Mouse (Mus musculus) midbrain, postnatal 0 days (tissue): ENCODE data around the gene Slc51b. TPM values are rescaled to one million over a fixed set of nuclear protein-coding genes. Genes with fewer than 3 reads are reported as not detected.
A peak's percentile ranks its signal among the peaks of the same experiment; 100 is the strongest.

Experiments
- ATAC-seq: fragments of 200-750 bp; cut with Nextera tagmentation; 2 replicates; pipeline ENCODE4 v1.8.0; 2017; ENCODE audit warnings: moderate number of reproducible peaks, mild to moderate bottlenecking, moderate TSS enrichment, moderate library complexity; ENCODE audit not compliant: low FRiP score
- DNase-seq: peaks from one replicate; pipeline ENCODE4 v3.0.0-alpha.2; 2015; ENCODE audit warnings: low spot score
- H3K27ac ChIP-seq: fragments of 300-500 bp; sonication (generic); 2 replicates; pipeline ENCODE4 v1.5.1; 2014; ENCODE audit warnings: low read depth, mild to moderate bottlenecking, low read length, mixed read lengths
- H3K27me3 ChIP-seq: fragments of 300-500 bp; sonication (generic); 2 replicates; pipeline ENCODE4 v1.6.1; 2014; ENCODE audit warnings: low read length, control low read depth, mixed read lengths; ENCODE audit not compliant: insufficient read depth
- H3K36me3 ChIP-seq: fragments of 300-500 bp; sonication (generic); 2 replicates; pipeline ENCODE4 v1.6.1; 2014; ENCODE audit warnings: low read length, control low read depth, mixed read lengths; ENCODE audit not compliant: insufficient read depth
- H3K4me1 ChIP-seq: fragments of 300-500 bp; sonication (generic); 2 replicates; pipeline ENCODE4 v1.6.1; 2014; ENCODE audit warnings: mild to moderate bottlenecking, control low read depth, antibody characterized with exemption, low read length, mixed read lengths; ENCODE audit not compliant: insufficient read depth
- H3K4me2 ChIP-seq: fragments of 300-500 bp; sonication (generic); 2 replicates; pipeline ENCODE4 v1.6.1; 2014; ENCODE audit warnings: low read depth, mild to moderate bottlenecking, low read length, mixed read lengths; ENCODE audit not compliant: poor library complexity, severe bottlenecking
- H3K4me3 ChIP-seq: fragments of 300-500 bp; sonication (generic); 2 replicates; pipeline ENCODE4 v1.5.1; 2014; ENCODE audit warnings: low read depth, mild to moderate bottlenecking, low read length, moderate library complexity
- H3K9ac ChIP-seq: fragments of 300-500 bp; sonication (generic); replicated peaks from 2 replicates; pipeline ENCODE4 v1.6.1; 2014; ENCODE audit warnings: mild to moderate bottlenecking, low read length, moderate library complexity, mixed read lengths; ENCODE audit not compliant: poor library complexity, severe bottlenecking
- H3K9me3 ChIP-seq: fragments of 300-500 bp; sonication (generic); 2 replicates; pipeline ENCODE4 v1.6.1; 2016; ENCODE audit warnings: low read length, control low read depth
- CTCF ChIP-seq: IDR thresholded peaks from 2 replicates; pipeline ENCODE4 v1.5.1; 2016; ENCODE audit warnings: antibody characterized with exemption, mild to moderate bottlenecking
- WGBS: fragments of 180-500 bp; shearing (Covaris S2); extraction: QIAGEN DNeasy Blood & Tissue Kit; methylation state at CpG from one replicate; pipeline ENCODE4 v1.1.7; 2014; 5-methylcytosine and 5-hydroxymethylcytosine counted together
- polyA plus RNA-seq: library from polyadenylated mRNA; unstranded; fragments of >200 nt; fragmentation: Nextera tagmentation; extraction: Ambion mirVana; gene quantifications from 2 replicates; pipeline ENCODE4 v1.2.1, GENCODE M21; 2015
- total RNA-seq: library from RNA; depleted of rRNA; stranded (reverse); fragments of >200 nt; gene quantifications from 2 replicates; pipeline ENCODE4 v1.2.3, GENCODE M21; 2014

The Slc51b gene
- total and polyA plus RNA-seq, 2 experiments from 2014 or later: not detected

- peak; percentile 59 for TF ChIP-seq CTCF
- Histone ChIP-seq H3K9ac (no peak overlapping the region), H3K27me3 (no peaks in the 10 kb centered on the region), H3K4me3 (no peak overlapping the region), H3K27ac (no peak overlapping the region), H3K36me3 (0 out of 2 replicates have a peak, but pooled peaks cover 2% of the 10 kb centered on the region), H3K9me3 (no peaks in the 10 kb centered on the region), H3K4me2 (no peak overlapping the region), H3K4me1 (peaks cover 3% of the 10 kb centered on the region; the same call in 1 of the 2 replicates)
- DNase-seq: peak; percentile 14
- 51% methylated on average over 5 of the region's 5 CpGs for WGBS
- no peak for ATAC-seq
Observed at GRCm38 (mm10) chr9:65434140-65434539, 11.4 kb upstream of the Slc51b start.

- no peaks in the 10 kb centered on the region for H3K9me3 ChIP-seq
- DNase-seq: peak; percentile 89
- TF ChIP-seq CTCF: peak; percentile 91
- no peaks in the 10 kb centered on the region for H3K27me3 ChIP-seq
- H3K9ac ChIP-seq: no peak overlapping the region
- ATAC-seq: no peak
- H3K27ac ChIP-seq: no peak overlapping the region
- H3K36me3 ChIP-seq: no peaks in the 10 kb centered on the region
- peaks cover 3% of the 10 kb centered on the region; the same call in 1 of the 2 replicates for H3K4me1 ChIP-seq
- H3K4me2 ChIP-seq: no peak overlapping the region
- H3K4me3 ChIP-seq: no peak overlapping the region
- WGBS: 2% methylated on average over 3 of the region's 3 CpGs
Observed at GRCm38 (mm10) chr9:65432236-65432635, 9.5 kb upstream of the Slc51b start.

- Histone ChIP-seq H3K27me3 (no peaks in the 10 kb centered on the region), H3K27ac (no peak overlapping the region), H3K4me1 (no peaks in the 10 kb centered on the region), H3K9me3 (no peaks in the 10 kb centered on the region), H3K9ac (no peak overlapping the region), H3K4me2 (no peak overlapping the region), H3K4me3 (no peak overlapping the region), H3K36me3 (no peaks in the 10 kb centered on the region)
- 88% methylated on average over 5 of the region's 5 CpGs for WGBS
- DNase-seq (no peak), ATAC-seq (no peak)
- no peak for TF ChIP-seq CTCF
Observed at GRCm38 (mm10) chr9:65430921-65431320, 8.2 kb upstream of the Slc51b start.

GRCm38 (mm10) chr9:65430401-65430800 is 7.6 kb upstream of the Slc51b start:
- no peaks in the 10 kb centered on the region for H3K36me3 ChIP-seq
- ATAC-seq: no peak
- H3K27me3 ChIP-seq: no peaks in the 10 kb centered on the region

GRCm38 (mm10) chr9:65428003-65428402 is 5.2 kb upstream of the Slc51b start:
- ATAC-seq (no peak), DNase-seq (no peak)
- no peaks in the 10 kb centered on the region for H3K4me1 ChIP-seq
- H3K9me3 ChIP-seq: no peaks in the 10 kb centered on the region
- no peak for TF ChIP-seq CTCF
- no peak overlapping the region for H3K4me2 ChIP-seq
- WGBS: 89% methylated on average over 5 of the region's 5 CpGs
- H3K4me3 ChIP-seq: no peak overlapping the region
- H3K36me3 ChIP-seq: no peaks in the 10 kb centered on the region
- no peak overlapping the region for H3K27ac ChIP-seq
- H3K27me3 ChIP-seq: no peaks in the 10 kb centered on the region
- no peak overlapping the region for H3K9ac ChIP-seq

More at GRCm38 (mm10) chr9:65430401-65430800, 7.6 kb upstream of the Slc51b start:
- Histone ChIP-seq H3K9ac (no peak overlapping the region), H3K27ac (no peak overlapping the region), H3K4me3 (no peak overlapping the region), H3K4me1 (no peaks in the 10 kb centered on the region), H3K4me2 (no peak overlapping the region), H3K9me3 (no peaks in the 10 kb centered on the region)
- no peak for TF ChIP-seq CTCF
- DNase-seq: no peak

GRCm38 (mm10) chr9:65427511-65427910 is 4.8 kb upstream of the Slc51b start:
- H3K9ac ChIP-seq: no peak overlapping the region
- H3K36me3 ChIP-seq: no peaks in the 10 kb centered on the region
- no peaks in the 10 kb centered on the region for H3K4me1 ChIP-seq
- H3K27ac ChIP-seq: no peak overlapping the region
- DNase-seq (no peak), ATAC-seq (no peak)
- WGBS: 77% methylated on average over 2 of the region's 2 CpGs
- no peak overlapping the region for H3K4me3 ChIP-seq
- H3K4me2 ChIP-seq: no peak overlapping the region
- H3K27me3 ChIP-seq: no peaks in the 10 kb centered on the region
- TF ChIP-seq CTCF: no peak
- no peaks in the 10 kb centered on the region for H3K9me3 ChIP-seq
